Mouse (Mus musculus): ENCODE measurements around the gene Ptprj.
"Not testable (repeated sequence)": the region's sequence is repeated elsewhere in the genome, so short reads cannot be mapped to it uniquely, and the experiment has no call there.

Gene Ptprj

DNA sequence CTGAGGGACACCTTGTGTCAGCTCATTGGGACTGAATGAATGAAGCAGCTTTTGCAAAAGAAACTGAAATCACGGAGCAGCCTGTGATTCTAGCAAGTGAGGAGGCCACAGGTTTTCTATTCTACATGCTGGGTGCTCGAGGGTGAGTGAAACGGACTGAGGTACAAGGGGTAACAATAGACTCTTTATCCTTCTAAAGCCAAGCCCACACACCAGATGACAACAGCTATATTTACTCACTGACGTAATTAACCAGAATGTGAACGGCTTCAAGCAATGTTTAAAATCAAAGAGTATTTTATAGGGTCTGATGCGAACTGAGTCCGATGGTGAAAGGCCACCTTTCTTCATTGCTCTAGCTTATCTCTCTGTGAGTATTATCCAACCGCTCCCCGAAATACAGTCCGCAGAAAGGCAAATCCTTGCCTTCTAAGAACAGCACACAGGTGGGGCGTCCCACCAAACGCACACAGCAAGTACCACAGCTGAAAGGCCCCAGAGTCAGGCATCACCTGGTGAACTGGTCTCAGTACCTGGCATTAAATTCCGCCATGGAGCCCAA is 99.6 kb downstream of the Ptprj start:
- DNase-seq (ENCODE audit: low spot score): no peak

DNA sequence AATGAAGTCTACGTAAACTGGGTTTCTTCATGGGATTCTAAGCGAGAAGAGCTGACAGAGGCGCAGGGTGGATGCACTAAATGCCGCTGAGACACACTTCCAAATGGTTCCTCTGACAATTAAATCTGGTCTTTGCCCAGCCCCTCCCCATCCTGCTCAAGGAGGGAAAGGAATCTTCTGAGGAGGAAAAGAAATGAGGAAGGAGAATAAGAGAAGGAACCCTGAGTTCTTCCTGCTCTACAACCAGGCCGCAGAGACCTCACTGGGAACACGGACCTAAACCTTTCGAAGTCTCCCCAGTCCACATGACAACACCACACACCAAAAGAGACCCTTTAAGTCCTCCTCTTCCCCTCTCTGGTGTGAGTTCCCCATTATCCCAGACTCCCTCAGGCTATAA is 101.9 kb downstream of the Ptprj start:
- no peak for DNase-seq (ENCODE audit: low spot score)

DNA sequence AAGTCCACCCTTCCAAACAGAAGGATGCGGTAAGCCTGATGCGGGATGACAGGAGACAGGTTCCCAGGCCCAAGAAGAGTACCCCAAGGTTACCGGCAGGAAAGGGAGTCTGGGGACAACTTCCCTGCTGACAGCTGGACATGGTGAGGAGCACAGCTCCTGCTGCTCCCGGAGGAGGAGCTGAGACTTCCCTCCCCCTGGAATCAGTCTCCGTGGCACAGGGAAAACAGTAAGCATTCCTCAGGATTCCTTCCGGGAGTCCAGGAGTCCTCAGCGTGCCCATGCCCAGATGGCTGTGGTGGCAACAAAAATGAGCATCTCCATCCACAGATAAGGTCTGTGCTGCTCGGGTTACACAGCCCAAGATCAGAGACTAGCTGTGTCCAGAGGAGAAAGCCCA is 102.8 kb downstream of the Ptprj start:
- no peak for DNase-seq (ENCODE audit: low spot score)

DNA sequence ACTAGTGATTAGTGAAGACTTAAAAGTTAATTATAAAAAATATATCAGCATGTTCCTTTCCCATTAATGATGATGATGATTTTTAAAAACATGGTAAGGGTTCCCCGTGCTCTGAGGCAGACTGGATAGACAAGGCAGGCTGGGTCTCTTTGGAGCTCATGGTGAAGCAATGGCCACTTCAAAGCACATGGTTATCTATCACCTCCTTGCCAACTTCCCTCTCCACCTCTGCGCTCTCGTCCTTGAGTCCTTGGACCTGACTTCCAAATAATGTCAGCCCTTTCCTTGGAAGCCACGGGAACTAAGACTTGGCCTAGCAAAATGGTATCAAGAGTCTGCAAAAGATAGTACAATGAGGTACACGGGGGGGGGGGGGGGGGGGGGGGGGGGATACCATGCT is 103.7 kb downstream of the Ptprj start:
- no peak for DNase-seq (ENCODE audit: low spot score)

DNA sequence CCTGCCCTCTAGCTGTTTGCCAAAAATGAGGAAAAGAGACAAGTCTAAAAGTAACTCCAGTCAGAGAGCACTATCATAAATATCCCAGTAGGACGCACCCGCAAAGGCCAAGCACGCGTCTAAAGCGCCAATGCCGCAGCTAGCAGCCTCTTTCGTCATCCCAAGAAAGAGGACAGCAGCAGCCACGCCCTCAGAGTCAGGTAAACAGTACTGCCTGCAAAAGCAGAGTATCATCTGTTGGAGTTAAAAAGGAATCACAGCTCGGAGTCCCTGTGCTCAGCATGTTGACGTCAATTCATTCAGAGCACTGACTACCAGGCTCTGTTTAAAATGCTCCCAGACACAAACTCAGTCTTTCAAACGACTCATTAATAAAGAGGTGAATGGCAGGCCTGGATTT is 104.1 kb downstream of the Ptprj start:
- no peak for DNase-seq (ENCODE audit: low spot score)

DNA sequence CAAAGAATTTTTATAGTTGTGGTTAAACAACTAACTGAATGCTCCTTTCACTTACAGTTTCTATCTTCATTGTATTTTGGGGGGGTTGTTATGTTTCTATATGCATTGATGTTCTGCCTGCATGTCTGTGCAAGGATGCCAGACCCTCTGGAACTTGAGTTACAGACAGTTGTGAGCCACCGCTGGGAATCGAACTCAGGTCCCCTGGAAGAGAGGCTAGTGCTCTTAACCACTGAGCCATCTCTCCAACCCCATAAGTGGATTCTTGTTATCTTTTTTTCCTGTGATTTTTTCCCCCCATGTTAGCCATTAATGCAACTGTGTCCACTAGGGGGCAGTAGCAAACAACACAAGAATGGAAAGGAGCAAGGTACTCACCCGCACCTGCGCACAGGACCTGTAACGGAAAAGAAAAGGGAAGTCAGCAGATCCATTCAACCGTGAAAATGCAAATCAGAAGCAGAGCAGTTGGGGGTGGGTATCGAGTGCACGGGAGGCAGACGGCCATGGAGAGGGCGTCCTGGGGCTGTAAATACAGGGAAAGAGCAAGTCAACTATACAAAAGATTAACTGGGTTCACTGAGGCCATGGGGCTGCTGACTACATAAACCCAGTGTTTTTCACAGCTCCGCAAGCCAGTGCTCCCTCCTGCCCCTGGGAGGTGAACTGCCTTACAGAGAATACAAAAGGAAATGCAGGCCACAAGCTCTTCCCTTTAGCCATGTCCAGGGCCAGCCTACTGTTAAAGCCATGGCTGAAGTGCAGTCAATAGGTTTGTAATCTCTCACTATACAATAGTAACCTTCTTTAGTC is 105.6 kb downstream of the Ptprj start:
- peak; percentile 83 for DNase-seq (ENCODE audit: low spot score)

DNA sequence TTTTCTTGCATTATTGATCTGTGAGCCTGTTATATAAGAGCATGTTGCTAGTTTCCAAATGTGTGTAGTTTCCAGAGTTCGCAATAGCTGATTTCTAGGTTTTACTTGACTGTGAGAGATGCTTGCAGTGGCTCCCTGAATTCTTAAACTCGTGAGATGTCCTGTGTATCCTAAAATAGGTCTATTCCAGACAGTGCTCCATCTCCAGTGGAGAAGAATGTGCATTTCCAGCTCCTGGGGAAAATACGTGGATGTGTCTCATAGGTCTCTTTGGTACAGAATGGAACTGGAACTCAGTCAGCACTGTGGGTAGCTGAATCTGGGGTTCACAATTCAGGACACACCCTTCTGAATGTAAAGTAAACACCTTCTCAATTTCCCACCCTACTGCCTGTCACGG is 107.7 kb downstream of the Ptprj start:
- no peak for DNase-seq (ENCODE audit: low spot score)

DNA sequence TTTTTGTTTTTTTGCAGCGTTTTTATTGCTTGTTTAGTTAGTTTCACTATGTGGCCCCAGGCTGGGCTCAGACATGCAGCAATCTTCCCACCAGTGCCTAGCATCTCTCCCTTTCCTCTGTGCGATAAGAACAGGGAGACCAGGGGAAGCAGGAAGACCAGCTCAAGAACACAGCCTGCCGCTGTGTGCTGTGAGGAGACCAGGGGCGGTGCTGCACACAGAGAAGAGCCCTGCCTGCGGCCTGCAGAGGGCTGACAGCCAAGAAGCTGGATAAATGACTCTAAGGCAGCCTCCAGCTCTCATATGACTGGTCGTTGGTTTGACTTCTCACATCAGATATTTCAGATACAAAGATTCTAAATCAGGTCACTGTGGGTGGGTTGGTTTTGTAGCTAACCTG is 110.3 kb downstream of the Ptprj start:
- no peak for DNase-seq (ENCODE audit: low spot score)

DNA sequence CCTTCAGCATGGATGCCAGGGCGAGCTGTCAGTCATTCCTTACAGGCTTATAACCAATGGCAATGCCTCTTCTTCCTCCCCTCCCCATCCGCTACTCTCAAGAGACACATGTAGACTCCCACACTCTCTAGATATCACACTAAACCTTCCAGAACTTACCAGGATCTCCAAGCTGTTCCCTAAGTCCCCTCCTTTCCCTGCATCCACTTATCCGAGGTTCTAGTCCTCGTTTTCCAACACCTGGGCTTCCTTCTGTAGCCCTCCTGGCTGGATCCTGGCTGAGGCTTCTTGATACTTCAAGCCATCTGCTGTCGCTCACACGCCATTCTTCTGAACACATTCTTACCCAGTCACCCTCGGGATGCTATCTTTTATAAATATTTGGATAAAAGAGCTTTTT is 114.0 kb downstream of the Ptprj start:
- DNase-seq (ENCODE audit: low spot score): no peak

DNA sequence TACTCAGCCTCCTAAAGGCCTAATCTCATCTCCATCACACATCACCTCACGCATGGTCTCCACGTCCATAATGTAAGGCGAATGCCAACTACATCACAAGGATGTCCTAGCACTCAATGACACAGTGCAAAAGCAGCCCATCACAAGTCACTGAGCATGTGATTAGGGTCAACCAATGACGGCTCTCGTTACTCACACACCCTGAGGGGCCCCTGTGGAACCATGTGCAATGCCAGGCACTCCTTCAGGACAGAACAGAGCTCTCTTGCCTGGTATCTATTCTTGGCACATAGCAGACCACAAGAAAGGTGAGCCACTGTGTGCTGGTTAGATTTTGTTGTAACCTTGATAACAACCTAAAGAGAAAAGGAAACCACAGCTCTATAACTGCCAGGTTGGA is 116.7 kb downstream of the Ptprj start:
- DNase-seq (ENCODE audit: low spot score): no peak

DNA sequence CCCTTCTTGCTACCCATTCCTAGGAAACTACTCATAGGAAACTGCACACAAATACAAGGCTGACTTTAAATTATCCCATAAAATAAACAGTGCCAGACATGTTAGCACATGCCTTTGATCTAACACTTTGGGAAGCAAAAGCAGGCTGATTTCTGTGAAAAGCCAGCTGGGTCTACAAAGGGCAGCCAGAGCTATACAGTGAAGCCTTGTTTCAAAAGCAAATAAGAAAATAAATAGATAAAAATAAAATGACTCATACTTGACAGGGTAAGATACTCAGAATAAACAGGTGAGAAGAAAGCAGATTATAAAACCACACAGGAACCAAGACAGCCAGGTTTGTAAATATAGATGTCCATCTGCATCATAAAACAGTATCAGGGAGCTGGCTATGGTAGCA is 118.2 kb downstream of the Ptprj start:
- DNase-seq (ENCODE audit: low spot score): no peak

DNA sequence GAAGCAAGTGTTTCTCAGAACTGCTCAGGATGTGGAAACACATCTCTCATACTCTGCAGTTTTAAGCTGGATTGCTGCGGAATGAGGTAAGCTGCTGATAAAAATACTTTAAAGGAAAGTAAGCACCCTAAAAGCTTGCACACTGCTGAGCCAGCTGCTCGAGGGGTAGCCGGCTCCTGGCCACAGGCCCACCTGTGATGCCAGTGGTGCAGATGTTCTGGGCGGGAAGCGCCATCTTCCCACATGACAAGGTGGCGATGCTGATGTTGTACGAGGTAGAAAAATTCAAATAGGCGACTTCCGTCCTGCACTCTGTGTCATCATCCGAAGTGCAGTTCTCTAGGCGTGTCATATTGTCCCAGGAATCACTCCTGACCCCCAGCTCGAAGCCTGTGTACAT is 122.5 kb downstream of the Ptprj start:
- DNase-seq (ENCODE audit: low spot score): no peak

DNA sequence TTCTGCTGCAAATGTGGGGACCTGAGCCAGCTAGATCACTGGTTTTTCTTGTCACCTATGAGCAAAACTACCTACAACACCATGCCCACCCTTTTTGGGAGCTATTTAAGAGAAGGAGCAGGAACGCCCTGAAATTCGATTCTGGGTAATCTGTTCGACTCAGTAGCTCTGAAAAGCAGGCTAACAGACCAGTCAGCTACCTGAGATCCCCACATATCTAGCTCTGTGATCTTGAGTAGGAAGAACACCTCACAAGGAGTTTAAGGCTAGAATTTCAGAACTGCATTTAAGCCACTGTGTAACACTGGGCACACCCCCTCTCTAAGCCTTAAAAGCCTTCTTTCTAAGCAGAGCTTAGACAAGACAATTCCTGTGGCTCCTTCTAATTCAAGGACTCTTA is 128.1 kb downstream of the Ptprj start:
- DNase-seq (ENCODE audit: low spot score): no peak

DNA sequence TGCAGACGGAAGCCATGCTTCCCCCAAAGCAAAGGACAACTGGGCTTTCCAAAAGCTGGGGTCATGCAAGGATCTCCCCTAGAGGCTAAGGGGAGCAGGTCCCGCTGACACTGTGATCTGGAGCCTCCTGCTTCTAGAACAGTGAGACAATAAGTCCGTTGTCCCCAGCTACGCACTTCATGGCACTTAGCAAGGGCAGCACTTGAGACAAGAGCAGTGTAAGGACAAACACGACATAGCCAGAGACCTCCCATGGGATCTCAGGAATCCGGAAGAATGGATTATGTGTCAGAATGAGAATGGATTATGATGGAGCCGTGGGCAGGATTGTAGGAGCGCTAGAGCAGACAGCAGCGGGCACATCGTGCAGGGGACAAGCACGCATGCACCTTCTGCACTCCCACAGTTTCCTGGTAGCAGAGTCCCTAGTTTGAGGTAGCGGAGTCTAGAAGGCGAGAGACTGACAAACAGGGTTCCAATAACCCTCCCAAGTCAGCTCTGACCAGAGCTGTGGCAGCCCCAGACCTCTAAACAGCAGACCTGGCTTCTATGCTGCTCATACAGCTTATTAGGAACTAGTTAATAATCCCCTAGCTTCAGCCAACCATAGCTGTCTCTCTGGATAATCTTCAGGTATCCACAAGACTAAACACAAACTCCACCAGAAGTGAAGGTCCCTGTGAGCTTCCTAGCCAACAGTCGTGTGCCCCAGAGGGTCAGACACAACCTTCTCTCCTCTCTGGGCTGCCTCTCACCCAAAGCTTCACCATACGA is 131.3 kb downstream of the Ptprj start:
- no peak for DNase-seq (ENCODE audit: low spot score)

DNA sequence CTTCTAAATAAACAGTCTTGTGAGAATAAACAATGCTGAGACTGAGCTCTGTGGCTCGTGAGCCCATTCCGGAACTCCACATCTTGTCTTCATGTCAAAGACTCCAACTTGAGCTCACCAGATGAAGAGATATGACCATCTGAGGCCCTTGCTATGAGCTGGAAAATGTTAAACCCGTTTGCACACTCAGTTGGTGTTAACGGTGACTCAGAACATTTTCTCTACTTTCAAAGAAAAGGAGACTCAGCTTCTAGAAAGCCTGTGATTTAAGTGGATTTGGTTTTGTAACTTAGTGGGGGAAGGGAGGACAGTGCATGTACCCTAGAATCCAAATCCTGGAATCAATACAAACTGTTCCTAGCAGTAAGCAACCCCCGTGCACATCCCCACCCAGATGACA is 136.6 kb downstream of the Ptprj start:
- DNase-seq (ENCODE audit: low spot score): no peak

DNA sequence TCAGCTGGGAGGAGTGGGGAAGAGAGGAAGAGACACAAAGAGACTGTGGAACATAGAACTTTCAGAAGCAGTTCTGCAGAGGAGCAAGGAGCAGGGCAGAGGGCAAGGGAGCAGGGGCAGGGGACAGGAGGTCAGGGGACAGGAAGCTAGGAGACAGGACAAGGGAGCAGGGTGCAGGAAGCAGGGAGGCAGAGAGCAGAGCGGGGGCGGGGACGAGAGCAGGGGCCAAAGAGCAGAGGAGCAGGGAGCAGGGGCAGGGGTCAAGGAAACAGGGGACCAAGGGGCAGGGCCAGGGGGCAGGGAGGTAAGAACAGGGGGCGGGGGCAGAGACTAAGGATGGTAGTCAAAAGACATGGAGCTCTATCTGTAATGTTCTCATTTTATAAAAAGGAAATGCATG is 138.6 kb downstream of the Ptprj start:
- not testable (repeated sequence) for DNase-seq (ENCODE audit: low spot score)

DNA sequence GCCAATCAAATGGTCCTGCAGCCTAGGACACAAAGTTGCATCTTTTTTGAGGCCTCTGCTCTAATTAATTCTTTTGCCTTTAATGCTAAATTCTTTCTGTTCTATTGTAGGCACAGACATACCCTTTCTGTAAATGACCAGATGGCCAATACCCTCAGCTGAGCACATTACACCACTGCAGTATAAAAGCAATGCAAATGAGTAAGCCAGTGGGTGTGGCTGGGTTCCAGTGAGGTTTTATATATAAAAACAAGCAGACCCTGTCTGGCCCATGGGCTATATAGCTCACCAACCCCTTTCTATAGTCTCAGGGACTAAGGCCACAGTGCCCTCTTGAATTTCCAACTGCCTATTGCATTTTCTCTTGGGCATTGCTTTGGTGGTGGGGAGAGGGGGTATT is 140.3 kb downstream of the Ptprj start:
- DNase-seq (ENCODE audit: low spot score): not testable (repeated sequence)

DNA sequence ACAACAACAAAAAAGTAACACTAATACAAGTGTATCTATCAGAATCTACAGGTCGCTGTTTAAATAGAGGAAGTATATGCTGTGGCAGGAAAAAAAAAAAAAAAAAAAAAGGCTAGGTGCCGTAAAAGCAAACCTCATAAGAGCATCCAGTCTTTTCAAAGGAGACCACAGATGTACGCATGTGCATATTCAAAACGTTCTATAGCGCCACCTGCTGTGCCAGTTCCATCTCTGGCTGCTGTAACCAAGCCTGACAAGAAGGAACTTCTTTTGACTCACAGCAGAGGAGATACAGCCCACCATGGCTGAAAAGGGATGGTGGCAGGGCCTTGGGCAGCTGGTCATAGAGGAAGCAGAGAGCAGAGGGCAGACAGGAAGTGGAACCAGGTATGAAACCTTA is 143.0 kb downstream of the Ptprj start:
- not testable (repeated sequence) for DNase-seq (ENCODE audit: low spot score)

DNA sequence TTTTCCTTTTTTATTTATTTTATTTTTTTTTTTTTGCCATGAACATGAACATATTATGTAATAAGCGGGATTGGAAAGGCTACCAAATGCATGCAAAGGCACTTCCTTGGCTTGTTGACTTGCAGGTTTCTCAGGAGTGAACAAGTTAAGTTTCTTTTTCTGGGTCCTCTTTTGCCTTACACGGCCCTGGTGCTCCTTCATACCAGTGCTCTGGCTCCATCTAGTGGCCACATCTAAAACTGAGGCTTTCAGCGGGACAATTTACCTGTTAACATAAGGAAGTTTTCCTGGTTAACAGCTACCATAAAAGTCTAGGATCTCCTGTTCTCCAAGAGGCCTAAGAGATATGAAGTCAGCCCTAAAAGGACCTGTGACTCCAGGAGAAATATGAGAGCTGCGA is 150.7 kb downstream of the Ptprj start:
- not testable (repeated sequence) for DNase-seq (ENCODE audit: low spot score)

DNA sequence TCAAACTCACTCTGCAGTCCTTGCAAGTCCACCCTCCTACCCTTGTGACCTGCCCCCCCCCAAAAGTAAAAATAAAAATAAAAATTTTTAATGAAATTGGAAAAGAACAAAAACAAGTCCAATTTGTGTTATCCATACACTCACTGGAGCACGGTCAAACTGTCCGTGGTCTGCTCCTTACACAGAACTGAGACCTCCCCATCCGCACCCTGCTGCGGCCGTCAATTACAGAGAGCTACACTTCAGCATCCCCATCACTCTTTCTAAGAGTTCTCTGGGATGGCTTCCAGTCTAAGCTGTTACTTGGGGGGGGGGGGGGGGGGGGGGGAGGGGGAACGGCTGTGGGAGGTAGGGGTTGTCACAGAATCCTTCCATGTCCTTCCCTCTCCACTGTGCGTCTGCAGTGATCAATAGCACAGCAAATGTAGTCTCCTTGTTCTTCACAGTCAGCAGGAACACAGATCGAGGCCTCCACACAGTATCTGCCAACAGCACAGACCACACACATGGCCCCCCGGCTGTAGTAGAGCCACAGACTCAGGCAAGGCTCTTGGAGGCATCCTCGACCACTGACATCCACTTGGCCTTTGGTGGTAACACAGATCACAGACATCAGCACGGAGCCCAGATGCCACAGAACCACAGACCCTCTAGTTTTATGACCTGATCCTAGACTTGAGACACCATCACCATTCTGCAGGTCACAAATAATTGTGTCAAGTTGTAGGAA is 151.3 kb downstream of the Ptprj start:
- DNase-seq (ENCODE audit: low spot score): not testable (repeated sequence)

DNA sequence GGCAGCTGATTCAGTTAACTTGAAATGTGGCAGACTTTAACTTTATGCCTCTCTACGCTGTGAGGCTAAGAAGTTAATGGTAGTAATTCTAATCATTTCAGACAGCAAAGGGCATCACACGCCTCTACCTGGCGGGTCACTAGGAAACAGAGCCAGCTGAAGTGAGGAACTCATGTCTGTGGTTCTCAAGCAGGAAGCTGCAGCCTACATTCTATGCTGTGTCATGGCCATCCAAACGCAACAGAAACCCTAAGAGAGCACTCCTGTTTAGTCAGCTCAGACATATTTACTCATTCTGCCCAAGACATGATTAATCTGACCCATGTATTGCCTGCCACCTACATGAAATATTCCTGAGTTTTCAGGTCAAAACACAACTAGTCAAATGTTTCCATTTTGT is 155.5 kb downstream of the Ptprj start:
- DNase-seq (ENCODE audit: low spot score): not testable (repeated sequence)

DNA sequence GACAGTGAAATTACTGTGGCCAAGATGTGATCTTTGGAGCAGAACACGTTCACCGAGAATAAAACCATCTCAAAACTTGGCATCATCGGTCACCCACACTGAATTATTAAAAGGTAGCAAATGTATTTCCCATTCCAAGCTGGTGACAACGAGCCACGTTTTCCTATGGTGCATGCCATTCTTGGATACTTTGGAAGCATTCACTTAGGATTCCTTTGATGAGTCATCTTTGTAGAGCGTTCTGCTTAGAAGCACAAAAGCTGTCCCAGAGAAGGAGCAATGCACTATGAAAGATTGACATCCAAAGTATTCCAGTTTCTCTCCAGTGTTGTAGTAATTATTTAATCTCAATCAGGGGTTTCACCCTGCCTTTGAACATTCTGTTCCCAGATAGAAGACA is 158.2 kb downstream of the Ptprj start:
- not testable (repeated sequence) for DNase-seq (ENCODE audit: low spot score)

Data from ovary, postnatal 14 days (tissue).